Mouse (Mus musculus): ENCODE measurements around the gene Wrap73. TPM values are rescaled to one million over a fixed set of nuclear protein-coding genes. Genes with fewer than 3 reads are reported as not detected.

Gene Wrap73
- polyA plus RNA-seq, 1 experiment = 16.9 TPM

- no peak overlapping the region for H3K4me3 ChIP-seq (ENCODE audit: low read depth, low read length)
- 15% methylated on average over 7 of the region's 7 CpGs for WGBS
- H3K27ac ChIP-seq (ENCODE audit: insufficient read depth, low read depth, low read length) = no peak overlapping the region
- no peak for TF ChIP-seq POLR2A (IDR thresholded peaks at IDR 0.05; ENCODE audit: low read depth, low read length)
- peak; percentile 81; the same call in 1 of the 2 replicates for TF ChIP-seq CTCF (IDR thresholded peaks at IDR 0.05; ENCODE audit: extremely low read depth, insufficient read length, insufficient replicate concordance, low read depth, low read length)
- 0 out of 2 replicates have a peak, but pooled peaks cover 3% of the 10 kb centered on the region for H3K27me3 ChIP-seq (ENCODE audit: control insufficient read depth, insufficient read depth, low read length)
- H3K36me3 ChIP-seq (ENCODE audit: control insufficient read depth, insufficient read depth, low read length) = peaks cover 6% of the 10 kb centered on the region; the same call in 1 of the 2 replicates
- peaks cover 13% of the 10 kb centered on the region for H3K4me1 ChIP-seq (ENCODE audit: control insufficient read depth, insufficient read depth, insufficient read length, low read length)
These were observed 21.1 kb downstream of the Wrap73 start for GRCm38 (mm10) chr4:154163296-154163695.

GRCm38 (mm10) chr4:154167053-154167452, 24.9 kb downstream of the Wrap73 start:
- TF ChIP-seq CTCF (IDR thresholded peaks at IDR 0.05; ENCODE audit: extremely low read depth, insufficient read length, insufficient replicate concordance, low read depth, low read length) = peak; percentile 59; the same call in 1 of the 2 replicates
- no peak for TF ChIP-seq POLR2A (IDR thresholded peaks at IDR 0.05; ENCODE audit: low read depth, low read length)
- Histone ChIP-seq H3K27me3 (ENCODE audit: control insufficient read depth, insufficient read depth, low read length) (peaks cover 36% of the 10 kb centered on the region), H3K27ac (ENCODE audit: insufficient read depth, low read depth, low read length) (no peak overlapping the region), H3K4me1 (ENCODE audit: control insufficient read depth, insufficient read depth, insufficient read length, low read length) (peaks cover 6% of the 10 kb centered on the region; the same call in 1 of the 2 replicates), H3K36me3 (ENCODE audit: control insufficient read depth, insufficient read depth, low read length) (no peaks in the 10 kb centered on the region), H3K4me3 (ENCODE audit: low read depth, low read length) (no peak overlapping the region)
- 19% methylated on average over 5 of the region's 5 CpGs for WGBS

- no peaks in the 10 kb centered on the region for H3K36me3 ChIP-seq (ENCODE audit: control insufficient read depth, insufficient read depth, low read length)
- WGBS = 3% methylated on average over 15 of the region's 15 CpGs
- H3K27me3 ChIP-seq (ENCODE audit: control insufficient read depth, insufficient read depth, low read length) = peaks cover 41% of the 10 kb centered on the region
- TF ChIP-seq CTCF (IDR thresholded peaks at IDR 0.05; ENCODE audit: extremely low read depth, insufficient read length, insufficient replicate concordance, low read depth, low read length) (no peak), POLR2A (IDR thresholded peaks at IDR 0.05; ENCODE audit: low read depth, low read length) (no peak)
- H3K4me3 ChIP-seq (ENCODE audit: low read depth, low read length) = peak overlapping the region; percentile 39
- H3K27ac ChIP-seq (ENCODE audit: insufficient read depth, low read depth, low read length) = no peak overlapping the region
- peaks cover 6% of the 10 kb centered on the region; the same call in 1 of the 2 replicates for H3K4me1 ChIP-seq (ENCODE audit: control insufficient read depth, insufficient read depth, insufficient read length, low read length)
These were observed 27.8 kb downstream of the Wrap73 start for GRCm38 (mm10) chr4:154170021-154170420.

GRCm38 (mm10) chr4:154170506-154171150, 28.5 kb downstream of the Wrap73 start, which contains the start of gene Megf6:
TSS of gene Megf6 (plus strand) at chr4:154170730.
- H3K4me1 ChIP-seq (ENCODE audit: control insufficient read depth, insufficient read depth, insufficient read length, low read length) = peaks cover 3% of the 10 kb centered on the region; the same call in 1 of the 2 replicates
- H3K36me3 ChIP-seq (ENCODE audit: control insufficient read depth, insufficient read depth, low read length) = no peaks in the 10 kb centered on the region
- H3K27ac ChIP-seq (ENCODE audit: insufficient read depth, low read depth, low read length) = no peak within 1 kb of the TSS
- under 1% methylated on average over 61 of the region's 61 CpGs for WGBS
- peaks cover 41% of the 10 kb centered on the region for H3K27me3 ChIP-seq (ENCODE audit: control insufficient read depth, insufficient read depth, low read length)
- TF ChIP-seq CTCF (IDR thresholded peaks at IDR 0.05; ENCODE audit: extremely low read depth, insufficient read length, insufficient replicate concordance, low read depth, low read length) = no peak
- TF ChIP-seq POLR2A (IDR thresholded peaks at IDR 0.05; ENCODE audit: low read depth, low read length) = no peak
- peak within 1 kb of the TSS; percentile 58 for H3K4me3 ChIP-seq (ENCODE audit: low read depth, low read length)

- TF ChIP-seq POLR2A (IDR thresholded peaks at IDR 0.05; ENCODE audit: low read depth, low read length) = no peak
- no peak for TF ChIP-seq CTCF (IDR thresholded peaks at IDR 0.05; ENCODE audit: extremely low read depth, insufficient read length, insufficient replicate concordance, low read depth, low read length)
- H3K4me3 ChIP-seq (ENCODE audit: low read depth, low read length) = peak overlapping the region; percentile 58
These were observed 29.2 kb downstream of the Wrap73 start for GRCm38 (mm10) chr4:154171151-154171930.

GRCm38 (mm10) chr4:154171931-154172604, 29.9 kb downstream of the Wrap73 start:
- 0 out of 2 replicates have a peak overlapping the region, but pooled peaks have one; percentile 58 for H3K4me3 ChIP-seq (ENCODE audit: low read depth, low read length)
- WGBS = 41% methylated on average over 13 of the region's 13 CpGs
- TF ChIP-seq CTCF (IDR thresholded peaks at IDR 0.05; ENCODE audit: extremely low read depth, insufficient read length, insufficient replicate concordance, low read depth, low read length) = no peak
- TF ChIP-seq POLR2A (IDR thresholded peaks at IDR 0.05; ENCODE audit: low read depth, low read length) = no peak
- H3K4me1 ChIP-seq (ENCODE audit: control insufficient read depth, insufficient read depth, insufficient read length, low read length) = peaks cover 3% of the 10 kb centered on the region; the same call in 1 of the 2 replicates
- H3K36me3 ChIP-seq (ENCODE audit: control insufficient read depth, insufficient read depth, low read length) = no peaks in the 10 kb centered on the region
- H3K27ac ChIP-seq (ENCODE audit: insufficient read depth, low read depth, low read length) = no peak overlapping the region
- H3K27me3 ChIP-seq (ENCODE audit: control insufficient read depth, insufficient read depth, low read length) = peaks cover 41% of the 10 kb centered on the region

More at GRCm38 (mm10) chr4:154171151-154171930, 29.2 kb downstream of the Wrap73 start:
- H3K36me3 ChIP-seq (ENCODE audit: control insufficient read depth, insufficient read depth, low read length) = no peaks in the 10 kb centered on the region
- H3K27ac ChIP-seq (ENCODE audit: insufficient read depth, low read depth, low read length) = no peak overlapping the region
- peaks cover 41% of the 10 kb centered on the region for H3K27me3 ChIP-seq (ENCODE audit: control insufficient read depth, insufficient read depth, low read length)
- peaks cover 3% of the 10 kb centered on the region; the same call in 1 of the 2 replicates for H3K4me1 ChIP-seq (ENCODE audit: control insufficient read depth, insufficient read depth, insufficient read length, low read length)
- 3% methylated on average over 37 of the region's 37 CpGs for WGBS
